Mouse (Mus musculus) forebrain, embryonic 14.5 days (tissue): ENCODE data around the gene Kcnb1. TPM values are rescaled to one million over a fixed set of nuclear protein-coding genes. Genes with fewer than 3 reads are reported as not detected.
A peak's percentile ranks its signal among the peaks of the same experiment; 100 is the strongest.

Experiments
- ATAC-seq: fragments of 200-750 bp; cut with Nextera tagmentation; 2 replicates; pipeline ENCODE4 v1.8.0; 2017; ENCODE audit warnings: mild to moderate bottlenecking, moderate library complexity
- DNase-seq: peaks from one replicate; pipeline ENCODE4 v3.0.0-alpha.2; 2015; ENCODE audit warnings: low spot score
- H3K27ac ChIP-seq: fragments of 300-500 bp; sonication (generic); 2 replicates; pipeline ENCODE4 v1.5.1; 2014; ENCODE audit warnings: low read depth, mild to moderate bottlenecking, control low read depth, low read length, moderate library complexity
- H3K27me3 ChIP-seq: fragments of 300-500 bp; sonication (generic); replicated peaks from 2 replicates; pipeline ENCODE4 v1.6.1; 2014; ENCODE audit warnings: low read length, control low read depth, mixed read lengths; ENCODE audit not compliant: control insufficient read depth, insufficient read depth
- H3K36me3 ChIP-seq: fragments of 300-500 bp; sonication (generic); 2 replicates; pipeline ENCODE4 v1.6.1; 2014; ENCODE audit warnings: low read length, control low read depth; ENCODE audit not compliant: control insufficient read depth, insufficient read depth
- H3K4me1 ChIP-seq: fragments of 300-500 bp; sonication (generic); 2 replicates; pipeline ENCODE4 v1.6.1; 2014; ENCODE audit warnings: antibody characterized with exemption, low read length, control low read depth; ENCODE audit not compliant: control insufficient read depth, insufficient read depth
- H3K4me2 ChIP-seq: fragments of 300-500 bp; sonication (generic); 2 replicates; pipeline ENCODE4 v1.6.1; 2014; ENCODE audit warnings: mild to moderate bottlenecking, control low read depth, low read length
- H3K4me3 ChIP-seq: fragments of 300-500 bp; sonication (generic); 2 replicates; pipeline ENCODE4 v1.5.1; 2014; ENCODE audit warnings: low read depth, low read length, control low read depth
- H3K9ac ChIP-seq: fragments of 300-500 bp; sonication (generic); 2 replicates; pipeline ENCODE4 v1.6.1; 2014; ENCODE audit warnings: mild to moderate bottlenecking, low read length, control low read depth, moderate library complexity
- H3K9me3 ChIP-seq: fragments of 300-500 bp; sonication (generic); replicated peaks from 2 replicates; pipeline ENCODE4 v1.6.1; 2016; ENCODE audit warnings: low read length, control low read depth, mixed read lengths; ENCODE audit not compliant: control insufficient read depth
- WGBS: fragments of 180-500 bp; shearing (Covaris S2); extraction: QIAGEN DNeasy Blood & Tissue Kit; methylation state at CpG from one replicate; pipeline ENCODE4 v1.1.7; 2014; 5-methylcytosine and 5-hydroxymethylcytosine counted together
- polyA plus RNA-seq: library from polyadenylated mRNA; unstranded; fragments of >200 nt; fragmentation: Nextera tagmentation; extraction: Ambion mirVana; gene quantifications from 2 replicates; pipeline ENCODE4 v1.2.1, GENCODE M21; 2014

The Kcnb1 gene
- polyA plus RNA-seq, 1 experiment from 2014 or later: 1.6 TPM

GRCm38 (mm10) chr2:167093171-167093900, 96.6 kb downstream of the Kcnb1 start:
- Histone ChIP-seq H3K4me3 (no peak overlapping the region), H3K4me2 (no peak overlapping the region), H3K27me3 (no peaks in the 10 kb centered on the region), H3K9me3 (0 out of 2 replicates have a peak, but pooled peaks cover 2% of the 10 kb centered on the region), H3K36me3 (no peaks in the 10 kb centered on the region), H3K27ac (no peak overlapping the region), H3K4me1 (no peaks in the 10 kb centered on the region), H3K9ac (no peak overlapping the region)
- 94% methylated on average over 13 of the region's 13 CpGs for WGBS
- ATAC-seq (no peak), DNase-seq (no peak)

- Histone ChIP-seq H3K4me3 (no peak overlapping the region), H3K27me3 (no peaks in the 10 kb centered on the region), H3K27ac (no peak overlapping the region), H3K4me1 (no peaks in the 10 kb centered on the region), H3K9ac (no peak overlapping the region), H3K4me2 (no peak overlapping the region), H3K36me3 (no peaks in the 10 kb centered on the region), H3K9me3 (0 out of 2 replicates have a peak, but pooled peaks cover 2% of the 10 kb centered on the region)
- ATAC-seq: no peak
- peak; percentile 36 for DNase-seq
- 40% methylated on average over 1 of the region's 1 CpGs for WGBS
These were observed 99.7 kb downstream of the Kcnb1 start for GRCm38 (mm10) chr2:167090271-167090670.

DNA sequence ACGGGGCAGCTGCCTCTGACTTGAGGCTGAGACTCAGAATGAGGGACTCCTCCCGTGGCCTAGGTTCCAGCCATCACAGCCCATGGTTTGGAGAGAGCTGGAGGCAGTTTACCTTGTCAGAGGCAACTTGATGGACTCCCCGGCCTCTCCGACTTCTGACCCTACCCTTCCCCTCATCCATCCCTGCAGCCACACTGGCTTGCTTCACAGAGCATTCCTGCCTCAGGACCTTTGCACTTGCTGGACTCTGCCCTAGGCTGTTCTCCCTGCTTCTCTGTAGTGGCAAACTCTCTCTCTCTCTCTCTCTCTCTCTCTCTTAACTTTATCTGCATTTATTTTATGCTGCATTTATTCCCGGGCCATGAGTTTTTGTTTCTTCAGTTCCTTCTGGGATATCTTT, 103.1 kb downstream of the Kcnb1 start:
- Histone ChIP-seq H3K4me3 (no peak overlapping the region), H3K9ac (no peak overlapping the region), H3K36me3 (no peaks in the 10 kb centered on the region), H3K9me3 (no peaks in the 10 kb centered on the region), H3K4me2 (no peak overlapping the region), H3K4me1 (no peaks in the 10 kb centered on the region), H3K27me3 (no peaks in the 10 kb centered on the region), H3K27ac (no peak overlapping the region)
- DNase-seq: no peak
- ATAC-seq: no peak
- 91% methylated on average over 5 of the region's 5 CpGs for WGBS

DNA sequence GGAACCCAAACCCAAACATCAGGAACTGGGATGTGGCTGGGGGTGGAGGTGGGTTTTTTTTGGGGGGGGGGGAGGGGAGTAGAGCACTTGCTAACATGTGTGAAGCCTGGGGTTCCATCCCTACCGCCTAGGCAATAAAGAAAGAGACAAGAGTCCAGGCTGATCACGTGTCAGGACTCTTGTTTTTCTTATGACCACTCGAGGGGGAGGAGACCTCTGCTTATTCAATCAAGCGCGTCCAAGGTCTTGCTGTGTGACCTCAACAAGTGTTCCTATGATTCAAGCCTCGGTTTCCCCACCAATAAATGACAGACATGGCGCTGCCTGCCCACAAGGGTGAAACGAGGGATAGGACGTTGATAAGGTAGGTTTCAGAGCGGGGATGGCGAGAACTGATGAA, 103.9 kb downstream of the Kcnb1 start:
- no peak overlapping the region for H3K4me2 ChIP-seq
- H3K9me3 ChIP-seq: no peaks in the 10 kb centered on the region
- DNase-seq (no peak), ATAC-seq (no peak)
- no peaks in the 10 kb centered on the region for H3K4me1 ChIP-seq
- no peaks in the 10 kb centered on the region for H3K27me3 ChIP-seq
- H3K4me3 ChIP-seq: no peak overlapping the region
- no peaks in the 10 kb centered on the region for H3K36me3 ChIP-seq
- WGBS: 83% methylated on average over 11 of the region's 11 CpGs
- H3K27ac ChIP-seq: no peak overlapping the region
- no peak overlapping the region for H3K9ac ChIP-seq

DNA sequence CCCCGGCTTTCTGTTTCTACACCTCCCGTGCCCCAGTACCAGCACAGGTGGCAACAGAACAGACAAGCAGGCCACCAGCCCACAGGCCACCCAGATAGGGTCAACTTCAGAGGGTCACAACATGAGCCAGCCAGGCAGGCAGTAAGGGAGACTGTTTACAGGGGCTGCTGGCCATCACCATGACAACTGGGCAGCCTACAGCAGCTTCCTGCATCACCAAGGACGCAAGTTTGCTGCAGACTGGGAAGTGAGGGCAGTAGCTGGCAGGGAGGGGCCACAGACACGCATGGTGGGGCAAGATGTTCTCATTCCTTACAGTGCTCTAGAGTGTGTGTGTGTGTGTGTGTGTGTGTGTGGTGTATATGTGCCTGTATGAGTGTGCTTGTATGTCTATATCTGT, 108.3 kb downstream of the Kcnb1 start:
- peak; percentile 42; the same call in 1 of the 2 replicates for ATAC-seq
- H3K9ac ChIP-seq: no peak overlapping the region
- no peaks in the 10 kb centered on the region for H3K36me3 ChIP-seq
- no peak overlapping the region for H3K27ac ChIP-seq
- no peaks in the 10 kb centered on the region for H3K27me3 ChIP-seq
- WGBS: 47% methylated on average over 4 of the region's 4 CpGs
- H3K4me3 ChIP-seq: no peak overlapping the region
- H3K4me2 ChIP-seq: no peak overlapping the region
- peak; percentile 38 for DNase-seq
- no peaks in the 10 kb centered on the region for H3K9me3 ChIP-seq
- H3K4me1 ChIP-seq: peaks cover 12% of the 10 kb centered on the region

- 38% methylated on average over 6 of the region's 6 CpGs for WGBS
- ATAC-seq: no peak
These were observed 108.8 kb downstream of the Kcnb1 start for GRCm38 (mm10) chr2:167081135-167081534.

GRCm38 (mm10) chr2:167080387-167080786, 109.6 kb downstream of the Kcnb1 start:
- no peaks in the 10 kb centered on the region for H3K27me3 ChIP-seq
- H3K4me2 ChIP-seq: no peak overlapping the region
- no peak overlapping the region for H3K27ac ChIP-seq
- H3K9ac ChIP-seq: no peak overlapping the region
- H3K36me3 ChIP-seq: no peaks in the 10 kb centered on the region
- H3K4me3 ChIP-seq: no peak overlapping the region
- DNase-seq (no peak), ATAC-seq (no peak)
- H3K4me1 ChIP-seq: peaks cover 12% of the 10 kb centered on the region
- 87% methylated on average over 3 of the region's 3 CpGs for WGBS
- H3K9me3 ChIP-seq: no peaks in the 10 kb centered on the region

More at GRCm38 (mm10) chr2:167081135-167081534, 108.8 kb downstream of the Kcnb1 start:
- H3K4me1 ChIP-seq: peaks cover 12% of the 10 kb centered on the region
- no peak overlapping the region for H3K27ac ChIP-seq
- H3K4me3 ChIP-seq: no peak overlapping the region
- H3K36me3 ChIP-seq: no peaks in the 10 kb centered on the region
- H3K9ac ChIP-seq: no peak overlapping the region
- no peaks in the 10 kb centered on the region for H3K9me3 ChIP-seq
- DNase-seq: no peak
- no peaks in the 10 kb centered on the region for H3K27me3 ChIP-seq
- no peak overlapping the region for H3K4me2 ChIP-seq

GRCm38 (mm10) chr2:167079535-167080257, 110.3 kb downstream of the Kcnb1 start:
- no peak overlapping the region for H3K9ac ChIP-seq
- no peaks in the 10 kb centered on the region for H3K27me3 ChIP-seq
- H3K4me2 ChIP-seq: no peak overlapping the region
- WGBS: 46% methylated on average over 18 of the region's 18 CpGs
- H3K4me3 ChIP-seq: no peak overlapping the region
- H3K27ac ChIP-seq: peak overlapping the region; percentile 1
- ATAC-seq (peak; percentile 80), DNase-seq (peak; percentile 82)
- no peaks in the 10 kb centered on the region for H3K9me3 ChIP-seq
- H3K4me1 ChIP-seq: peaks cover 12% of the 10 kb centered on the region
- H3K36me3 ChIP-seq: no peaks in the 10 kb centered on the region
